Mouse (Mus musculus) liver, adult 2 months (tissue): ENCODE results near the gene Isyna1. TPM values are rescaled to one million over a fixed set of nuclear protein-coding genes. Genes with fewer than 3 reads are reported as not detected.
A peak's percentile ranks its signal among the peaks of the same experiment; 100 is the strongest.

Experiments used
- DNase-seq: peaks from one replicate; pipeline ENCODE4 v3.0.0-alpha.2; 2011; ENCODE audit warnings: low read depth, low spot score; ENCODE audit errors: extremely low read depth
- H3K27ac ChIP-seq: fragments of 200-500 bp; replicated peaks from 2 replicates; pipeline ENCODE4 v1.5.1; 2012; ENCODE audit warnings: low read depth, mild to moderate bottlenecking, control low read depth, inconsistent platforms, low read length; ENCODE audit not compliant: insufficient read depth
- H3K27me3 ChIP-seq: fragments of 200-500 bp; 2 replicates; pipeline ENCODE4 v1.6.1; 2012; ENCODE audit warnings: mild to moderate bottlenecking, moderate library complexity, low read length, inconsistent platforms; ENCODE audit not compliant: control insufficient read depth, insufficient read depth
- H3K36me3 ChIP-seq: fragments of 200-500 bp; 2 replicates; pipeline ENCODE4 v1.6.1; 2012; ENCODE audit warnings: low read length, inconsistent platforms; ENCODE audit not compliant: control insufficient read depth, insufficient read depth
- H3K4me1 ChIP-seq: fragments of 200-500 bp; 2 replicates; pipeline ENCODE4 v1.6.1; 2011; ENCODE audit warnings: low read length; ENCODE audit not compliant: control insufficient read depth, insufficient read depth
- H3K4me3 ChIP-seq: fragments of 200-500 bp; 2 replicates; pipeline ENCODE4 v1.5.1; 2011; ENCODE audit warnings: low read depth, mild to moderate bottlenecking, control low read depth, low read length, moderate library complexity; ENCODE audit not compliant: insufficient read depth
- H3K79me2 ChIP-seq: fragments of 200-500 bp; 2 replicates; pipeline ENCODE4 v1.6.1; 2012; ENCODE audit warnings: inconsistent platforms, mild to moderate bottlenecking, low read length, moderate library complexity; ENCODE audit not compliant: control insufficient read depth, insufficient read depth
- H3K9ac ChIP-seq: fragments of 200-500 bp; 2 replicates; pipeline ENCODE4 v1.6.1; 2012; ENCODE audit warnings: low read depth, mild to moderate bottlenecking, control low read depth, inconsistent platforms, low read length
- CTCF ChIP-seq: fragments of 200-500 bp; IDR thresholded peaks from 2 replicates; pipeline ENCODE4 v1.5.1; 2011; ENCODE audit warnings: low read depth, low read length, control low read depth
- POLR2A ChIP-seq: fragments of 200-500 bp; IDR thresholded peaks from 2 replicates; pipeline ENCODE4 v1.6.1; 2011; ENCODE audit warnings: low read length, control low read depth; ENCODE audit not compliant: insufficient read depth; ENCODE audit errors: extremely low read depth
- WGBS: fragments of 180-500 bp; shearing (Covaris S2); methylation state at CpG from one replicate; pipeline ENCODE4 v1.1.7; 2018; 5-methylcytosine and 5-hydroxymethylcytosine counted together
- polyA plus RNA-seq: library from polyadenylated mRNA; depleted of rRNA; stranded (reverse); fragments of >200 nt; gene quantifications from 2 replicates; pipeline ENCODE4 v1.2.3, GENCODE M21; 2012; rRNA removed
- total RNA-seq: library from RNA; depleted of rRNA; stranded (reverse); fragments of >200 nt; gene quantifications from 2 replicates; pipeline ENCODE4 v1.2.3, GENCODE M21; 2014; rRNA removed

Isyna1 gene
- total RNA-seq (3.2 and 6.4 TPM in 2 replicates), polyA plus RNA-seq (9.4 and 16.6 TPM in 2 replicates)

- no peaks in the 10 kb centered on the region for H3K79me2 ChIP-seq
- no peaks in the 10 kb centered on the region for H3K27me3 ChIP-seq
- peaks cover 17% of the 10 kb centered on the region for H3K4me1 ChIP-seq
- peak; percentile 67 for DNase-seq
- 2% methylated on average over 38 of the region's 40 CpGs for WGBS
- no peak within 1 kb of the TSS for H3K27ac ChIP-seq
- TF ChIP-seq CTCF (no peak), POLR2A (no peak)
- H3K36me3 ChIP-seq, result peaks cover 10% of the 10 kb centered on the region
- peak within 1 kb of the TSS; percentile 54 for H3K9ac ChIP-seq
- H3K4me3 ChIP-seq, result peak within 1 kb of the TSS; percentile 55
These were observed at the start of gene Isyna1 for GRCm38 (mm10) chr8:70593961-70594609. Gene Isyna1 (plus strand): TSS chr8:70594373.

DNA sequence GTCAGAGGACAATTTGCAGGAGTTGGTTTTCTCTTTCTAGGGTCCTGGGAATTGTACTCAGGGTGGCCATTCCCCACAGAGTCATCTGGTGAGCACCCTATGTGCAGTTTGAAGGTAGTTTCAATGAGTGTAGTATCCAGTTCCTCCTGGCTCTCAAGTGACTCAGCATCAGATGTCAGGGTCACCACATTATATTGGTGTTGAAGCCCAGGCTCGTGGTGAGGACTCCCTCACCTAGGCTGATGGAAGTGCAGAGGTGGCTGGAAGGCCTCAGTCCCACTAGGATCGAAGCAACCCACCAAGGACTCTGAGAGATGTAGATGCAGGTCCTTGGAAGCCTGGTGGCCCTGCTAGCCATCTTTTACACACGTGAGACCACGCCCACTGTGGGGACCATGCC is 47.8 kb upstream of the Isyna1 start:
- DNase-seq, result no peak
- Histone ChIP-seq H3K9ac (no peak overlapping the region), H3K27ac (no peak overlapping the region), H3K4me1 (peaks cover 62% of the 10 kb centered on the region), H3K36me3 (no peaks in the 10 kb centered on the region; the same call in 1 of the 2 replicates), H3K79me2 (peaks cover 78% of the 10 kb centered on the region), H3K4me3 (no peak overlapping the region), H3K27me3 (no peaks in the 10 kb centered on the region)
- TF ChIP-seq POLR2A (no peak), CTCF (no peak)
- 62% methylated on average over 4 of the region's 4 CpGs for WGBS

DNA sequence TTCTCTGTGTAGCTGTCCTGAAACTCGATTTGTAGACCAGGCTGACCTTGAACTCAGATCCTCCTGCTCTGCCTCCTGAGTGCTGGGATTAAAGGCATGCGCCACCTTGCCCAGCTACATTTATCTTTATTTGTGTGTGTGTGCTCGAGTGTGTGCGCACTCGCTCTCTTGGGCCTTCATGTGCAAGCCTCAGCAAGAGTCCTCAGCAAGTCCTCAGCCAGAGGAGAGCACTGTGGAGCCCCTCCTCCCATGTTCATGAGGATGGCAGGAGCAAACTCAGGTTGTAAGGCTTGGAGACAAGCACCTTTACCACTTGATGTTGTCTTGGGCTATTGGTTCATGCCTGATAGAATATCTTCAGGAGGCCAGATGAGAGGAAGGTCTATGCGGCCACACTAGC is 46.4 kb upstream of the Isyna1 start:
- 62% methylated on average over 6 of the region's 6 CpGs for WGBS
- Histone ChIP-seq H3K4me3 (no peak overlapping the region), H3K4me1 (peaks cover 66% of the 10 kb centered on the region), H3K27me3 (no peaks in the 10 kb centered on the region), H3K9ac (no peak overlapping the region), H3K27ac (no peak overlapping the region), H3K36me3 (no peaks in the 10 kb centered on the region; the same call in 1 of the 2 replicates), H3K79me2 (peaks cover 82% of the 10 kb centered on the region)
- DNase-seq, result no peak
- no peak for TF ChIP-seq POLR2A
- TF ChIP-seq CTCF, result no peak

DNA sequence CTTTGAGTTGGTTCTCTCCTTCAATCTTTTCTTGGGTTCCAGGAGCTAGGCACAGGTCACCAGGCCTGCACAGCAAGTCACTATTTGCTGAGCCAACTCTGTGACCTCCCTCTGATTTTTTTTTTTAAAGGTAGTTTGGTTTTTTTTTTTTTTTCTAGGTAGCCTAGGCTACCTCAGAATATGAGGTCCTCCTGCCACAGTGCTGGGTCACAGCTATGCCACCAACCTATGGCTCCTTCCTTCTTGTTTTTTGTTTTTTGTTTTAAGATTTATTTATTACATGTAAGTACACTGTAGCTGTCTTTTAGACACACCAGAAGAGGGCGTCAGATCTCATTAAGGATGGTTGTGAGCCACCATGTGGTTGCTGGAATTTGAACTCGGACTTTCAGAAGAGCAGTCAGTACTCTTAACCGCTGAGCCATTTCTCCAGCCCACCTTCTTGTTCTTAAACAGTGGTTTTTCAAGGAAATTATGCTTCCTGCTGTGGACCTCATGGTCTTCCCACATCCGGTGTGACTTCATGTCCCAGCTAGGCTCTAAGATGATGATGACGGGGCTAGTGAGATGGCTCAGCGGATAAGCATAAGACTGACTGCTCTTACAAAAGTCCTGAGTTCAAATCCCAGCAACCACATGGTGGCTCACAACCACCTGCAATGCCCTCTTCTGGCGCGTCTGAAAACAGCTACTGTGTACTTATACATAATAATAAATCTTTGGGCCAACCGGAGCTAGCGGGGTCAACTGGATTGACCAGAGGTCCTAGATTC is 44.6 kb upstream of the Isyna1 start:
- peaks cover 69% of the 10 kb centered on the region for H3K4me1 ChIP-seq
- WGBS, result 86% methylated on average over 10 of the region's 10 CpGs
- no peak overlapping the region for H3K9ac ChIP-seq

DNA sequence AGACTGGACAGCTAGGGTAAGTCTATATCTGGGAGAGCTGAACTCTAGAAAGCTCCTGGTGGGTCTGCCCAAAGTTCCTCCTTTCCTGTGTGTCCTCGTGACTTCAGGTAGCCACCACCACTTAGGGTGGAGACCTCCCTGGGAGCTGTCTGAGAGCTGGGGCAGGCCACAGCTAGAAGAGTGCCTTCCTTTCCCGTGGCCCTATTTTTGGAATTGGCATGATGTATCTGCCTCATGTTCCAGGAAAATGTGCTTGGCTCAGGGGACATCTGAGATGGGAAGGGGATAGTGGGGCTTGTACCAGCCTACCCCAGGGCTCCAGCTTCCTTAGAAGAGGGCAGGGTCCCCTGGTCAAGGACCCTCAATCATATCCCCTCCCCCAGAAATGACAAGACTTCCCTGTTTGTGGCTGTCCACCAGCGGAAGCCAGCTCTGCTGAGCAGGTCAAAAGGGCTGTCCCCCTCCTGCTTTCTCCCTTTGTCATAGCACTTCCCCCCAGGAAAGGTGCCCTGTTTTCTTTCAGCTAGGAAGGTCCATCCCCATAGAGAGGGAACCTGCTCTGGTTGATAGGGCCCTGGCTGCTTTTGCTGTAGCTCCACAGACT is 42.5 kb upstream of the Isyna1 start:
- H3K36me3 ChIP-seq, result no peaks in the 10 kb centered on the region; the same call in 1 of the 2 replicates
- H3K27me3 ChIP-seq, result no peaks in the 10 kb centered on the region
- no peak for TF ChIP-seq CTCF
- no peak for TF ChIP-seq POLR2A
- H3K27ac ChIP-seq, result peak overlapping the region; percentile 54
- no peak for DNase-seq
- H3K4me3 ChIP-seq, result no peak overlapping the region
- H3K9ac ChIP-seq, result peak overlapping the region; percentile 8; the same call in 1 of the 2 replicates
- H3K4me1 ChIP-seq, result peaks cover 68% of the 10 kb centered on the region
- H3K79me2 ChIP-seq, result peaks cover 62% of the 10 kb centered on the region
- 21% methylated on average over 3 of the region's 3 CpGs for WGBS

More for the DNA sequence above, 44.6 kb upstream of the Isyna1 start:
- DNase-seq, result no peak
- no peak overlapping the region for H3K27ac ChIP-seq
- no peak overlapping the region for H3K4me3 ChIP-seq
- no peaks in the 10 kb centered on the region for H3K27me3 ChIP-seq
- peaks cover 74% of the 10 kb centered on the region for H3K79me2 ChIP-seq
- H3K36me3 ChIP-seq, result no peaks in the 10 kb centered on the region; the same call in 1 of the 2 replicates
- TF ChIP-seq POLR2A (no peak), CTCF (no peak)
